Mouse (Mus musculus): Measurements from ENCODE around the gene Slc25a21.

Slc25a21 gene

GRCm38 (mm10) chr12:56905222-56905621 lies 292.1 kb downstream of the Slc25a21 start:
- H3K36me3 ChIP-seq (ENCODE audit: control insufficient read depth, insufficient read depth, low read length, poor library complexity, severe bottlenecking), result no peaks in the 10 kb centered on the region
- no peak for DNase-seq (ENCODE audit: low read depth, low spot score)
- H3K27me3 ChIP-seq (ENCODE audit: control insufficient read depth, insufficient read depth, low read length, poor library complexity, severe bottlenecking), result no peaks in the 10 kb centered on the region

GRCm38 (mm10) chr12:56902774-56903456 lies 294.4 kb downstream of the Slc25a21 start:
- Histone ChIP-seq H3K27me3 (ENCODE audit: control insufficient read depth, insufficient read depth, low read length, poor library complexity, severe bottlenecking) (no peaks in the 10 kb centered on the region), H3K36me3 (ENCODE audit: control insufficient read depth, insufficient read depth, low read length, poor library complexity, severe bottlenecking) (no peaks in the 10 kb centered on the region)
- no peak for DNase-seq (ENCODE audit: low read depth, low spot score)

GRCm38 (mm10) chr12:56897976-56898375 lies 299.3 kb downstream of the Slc25a21 start:
- DNase-seq (ENCODE audit: low read depth, low spot score), result no peak
- H3K36me3 ChIP-seq (ENCODE audit: control insufficient read depth, insufficient read depth, low read length, poor library complexity, severe bottlenecking), result no peaks in the 10 kb centered on the region

DNA sequence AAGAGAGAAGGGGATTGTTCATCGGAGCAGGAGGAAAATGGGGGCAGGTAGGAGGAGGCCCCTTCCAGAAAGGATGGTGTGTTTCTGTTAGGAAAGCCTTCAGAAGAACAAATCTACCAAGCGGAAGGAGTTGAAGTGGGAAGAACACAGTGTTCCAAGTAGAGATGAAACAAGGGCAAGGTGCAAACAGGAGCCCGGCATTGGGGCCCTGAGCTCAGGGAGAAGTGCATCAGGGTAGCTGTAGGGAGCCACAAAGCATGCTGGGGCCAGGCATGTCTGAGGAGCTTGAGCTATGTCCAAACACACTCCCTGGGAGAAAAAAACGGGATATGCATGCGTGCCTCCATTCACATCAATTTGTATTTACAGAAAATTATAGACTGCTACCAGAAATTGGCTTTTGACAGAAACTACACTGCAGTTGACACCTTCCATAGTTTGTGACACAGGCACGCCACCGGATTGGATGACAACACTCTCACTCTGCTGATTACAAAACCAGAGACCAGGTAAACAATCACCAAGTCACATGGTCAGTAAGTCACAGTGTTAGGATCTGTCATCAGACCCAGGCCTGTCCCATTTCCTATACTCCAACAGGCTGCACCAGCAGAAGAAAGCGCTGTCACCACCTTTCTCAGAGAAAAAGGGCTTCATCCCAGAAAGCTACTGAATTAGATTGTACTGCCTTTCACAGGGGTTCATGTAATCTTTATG lies 299.9 kb downstream of the Slc25a21 start:
- no peaks in the 10 kb centered on the region for H3K36me3 ChIP-seq (ENCODE audit: control insufficient read depth, insufficient read depth, low read length, poor library complexity, severe bottlenecking)
- DNase-seq (ENCODE audit: low read depth, low spot score), result no peak
- H3K27me3 ChIP-seq (ENCODE audit: control insufficient read depth, insufficient read depth, low read length, poor library complexity, severe bottlenecking), result no peaks in the 10 kb centered on the region

More at GRCm38 (mm10) chr12:56897976-56898375, 299.3 kb downstream of the Slc25a21 start:
- no peaks in the 10 kb centered on the region for H3K27me3 ChIP-seq (ENCODE audit: control insufficient read depth, insufficient read depth, low read length, poor library complexity, severe bottlenecking)

- no peak for DNase-seq (ENCODE audit: low read depth, low spot score)
- Histone ChIP-seq H3K27me3 (ENCODE audit: control insufficient read depth, insufficient read depth, low read length, poor library complexity, severe bottlenecking) (no peaks in the 10 kb centered on the region), H3K36me3 (ENCODE audit: control insufficient read depth, insufficient read depth, low read length, poor library complexity, severe bottlenecking) (no peaks in the 10 kb centered on the region)
Measured at GRCm38 (mm10) chr12:56894963-56895362, 302.3 kb downstream of the Slc25a21 start.

GRCm38 (mm10) chr12:56890891-56891726 lies 306.2 kb downstream of the Slc25a21 start:
- H3K36me3 ChIP-seq (ENCODE audit: control insufficient read depth, insufficient read depth, low read length, poor library complexity, severe bottlenecking), result no peaks in the 10 kb centered on the region
- DNase-seq (ENCODE audit: low read depth, low spot score), result no peak

GRCm38 (mm10) chr12:56877796-56878195 lies 319.5 kb downstream of the Slc25a21 start:
- DNase-seq (ENCODE audit: low read depth, low spot score), result no peak
- Histone ChIP-seq H3K27me3 (ENCODE audit: control insufficient read depth, insufficient read depth, low read length, poor library complexity, severe bottlenecking) (no peaks in the 10 kb centered on the region), H3K36me3 (ENCODE audit: control insufficient read depth, insufficient read depth, low read length, poor library complexity, severe bottlenecking) (no peaks in the 10 kb centered on the region)

More at GRCm38 (mm10) chr12:56890891-56891726, 306.2 kb downstream of the Slc25a21 start:
- H3K27me3 ChIP-seq (ENCODE audit: control insufficient read depth, insufficient read depth, low read length, poor library complexity, severe bottlenecking), result no peaks in the 10 kb centered on the region

- H3K27me3 ChIP-seq (ENCODE audit: control insufficient read depth, insufficient read depth, low read length, poor library complexity, severe bottlenecking), result no peaks in the 10 kb centered on the region
- no peaks in the 10 kb centered on the region for H3K36me3 ChIP-seq (ENCODE audit: control insufficient read depth, insufficient read depth, low read length, poor library complexity, severe bottlenecking)
Measured at GRCm38 (mm10) chr12:56876549-56876948, 320.7 kb downstream of the Slc25a21 start.

GRCm38 (mm10) chr12:56873204-56873603 lies 324.1 kb downstream of the Slc25a21 start:
- Histone ChIP-seq H3K36me3 (ENCODE audit: control insufficient read depth, insufficient read depth, low read length, poor library complexity, severe bottlenecking) (no peaks in the 10 kb centered on the region), H3K27me3 (ENCODE audit: control insufficient read depth, insufficient read depth, low read length, poor library complexity, severe bottlenecking) (no peaks in the 10 kb centered on the region)
- DNase-seq (ENCODE audit: low read depth, low spot score), result no peak

More at GRCm38 (mm10) chr12:56876549-56876948, 320.7 kb downstream of the Slc25a21 start:
- DNase-seq (ENCODE audit: low read depth, low spot score), result no peak

DNA sequence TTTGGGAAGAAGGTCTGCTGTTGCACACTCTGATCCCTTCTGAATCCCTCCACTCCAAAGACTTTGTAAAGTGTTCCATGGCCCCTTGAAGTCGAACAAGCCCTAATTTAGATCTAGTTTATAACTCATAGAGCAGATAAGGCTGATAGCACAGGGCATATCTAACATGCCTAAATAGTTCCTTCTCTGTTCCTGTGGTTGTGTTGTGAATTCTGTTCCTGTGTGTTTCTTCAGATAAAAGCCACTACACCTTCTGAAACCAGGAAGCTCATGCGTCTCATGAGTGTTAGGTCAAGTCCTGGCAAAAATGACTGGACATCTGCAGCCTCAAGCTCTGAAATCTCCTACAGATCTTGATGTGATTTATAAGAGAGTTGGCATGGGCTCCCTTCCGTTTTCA lies 326.7 kb downstream of the Slc25a21 start:
- no peak for DNase-seq (ENCODE audit: low read depth, low spot score)
- no peaks in the 10 kb centered on the region for H3K27me3 ChIP-seq (ENCODE audit: control insufficient read depth, insufficient read depth, low read length, poor library complexity, severe bottlenecking)
- H3K36me3 ChIP-seq (ENCODE audit: control insufficient read depth, insufficient read depth, low read length, poor library complexity, severe bottlenecking), result no peaks in the 10 kb centered on the region

GRCm38 (mm10) chr12:56863873-56864562 lies 333.3 kb downstream of the Slc25a21 start:
- no peak for DNase-seq (ENCODE audit: low read depth, low spot score)
- Histone ChIP-seq H3K36me3 (ENCODE audit: control insufficient read depth, insufficient read depth, low read length, poor library complexity, severe bottlenecking) (no peaks in the 10 kb centered on the region), H3K27me3 (ENCODE audit: control insufficient read depth, insufficient read depth, low read length, poor library complexity, severe bottlenecking) (no peaks in the 10 kb centered on the region)

- DNase-seq (ENCODE audit: low read depth, low spot score), result no peak
- Histone ChIP-seq H3K27me3 (ENCODE audit: control insufficient read depth, insufficient read depth, low read length, poor library complexity, severe bottlenecking) (no peaks in the 10 kb centered on the region), H3K36me3 (ENCODE audit: control insufficient read depth, insufficient read depth, low read length, poor library complexity, severe bottlenecking) (no peaks in the 10 kb centered on the region)
Measured at GRCm38 (mm10) chr12:56852679-56853078, 344.6 kb downstream of the Slc25a21 start.

DNA sequence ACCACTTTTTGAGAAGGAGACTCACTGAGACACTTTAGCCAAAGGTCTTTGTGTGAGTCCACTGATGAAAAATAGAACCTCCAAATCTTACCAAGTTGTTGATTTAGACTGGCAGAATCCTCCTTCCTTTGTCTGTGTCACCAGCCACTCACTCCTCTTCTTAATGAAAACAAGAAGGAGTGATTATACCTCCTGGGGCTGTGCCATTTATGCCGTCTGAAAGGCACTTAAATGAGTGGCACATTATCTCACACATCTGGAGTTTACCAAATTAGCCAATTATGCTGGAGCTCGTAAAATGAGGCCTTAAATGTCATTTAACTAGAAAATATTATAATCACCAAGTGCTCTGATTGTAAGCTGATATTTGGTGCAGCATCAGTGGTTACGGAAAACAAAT lies 345.8 kb downstream of the Slc25a21 start:
- Histone ChIP-seq H3K27me3 (ENCODE audit: control insufficient read depth, insufficient read depth, low read length, poor library complexity, severe bottlenecking) (no peaks in the 10 kb centered on the region), H3K36me3 (ENCODE audit: control insufficient read depth, insufficient read depth, low read length, poor library complexity, severe bottlenecking) (no peaks in the 10 kb centered on the region)
- no peak for DNase-seq (ENCODE audit: low read depth, low spot score)

GRCm38 (mm10) chr12:56829945-56830344 lies 367.3 kb downstream of the Slc25a21 start:
- no peaks in the 10 kb centered on the region for H3K27me3 ChIP-seq (ENCODE audit: control insufficient read depth, insufficient read depth, low read length, poor library complexity, severe bottlenecking)
- DNase-seq (ENCODE audit: low read depth, low spot score), result no peak

More at GRCm38 (mm10) chr12:56829945-56830344, 367.3 kb downstream of the Slc25a21 start:
- no peaks in the 10 kb centered on the region for H3K36me3 ChIP-seq (ENCODE audit: control insufficient read depth, insufficient read depth, low read length, poor library complexity, severe bottlenecking)
